Mouse (Mus musculus) myocyte (in vitro differentiated cells): Measurements from ENCODE around the gene Kcna10. TPM values are rescaled to one million over a fixed set of nuclear protein-coding genes. Genes with fewer than 3 reads are reported as not detected.

ENCODE experiments used
- H3K27me3 ChIP-seq: one replicate; pipeline ENCODE4 v1.6.1; 2011; ENCODE audit not compliant: control insufficient read depth, insufficient read depth, insufficient read length
- H3K36me3 ChIP-seq: one replicate; pipeline ENCODE4 v1.6.1; 2011; ENCODE audit not compliant: control insufficient read depth, insufficient read depth
- H3K4me2 ChIP-seq: one replicate; pipeline ENCODE4 v1.6.1; 2011; ENCODE audit warnings: low read depth, control low read depth
- H3K4me3 ChIP-seq: one replicate; pipeline ENCODE4 v1.5.1; 2011; ENCODE audit warnings: mild to moderate bottlenecking, control low read depth, moderate library complexity
- H3K79me2 ChIP-seq: one replicate; pipeline ENCODE4 v1.6.1; 2011; ENCODE audit not compliant: control insufficient read depth, insufficient read depth
- H3ac ChIP-seq: one replicate; pipeline ENCODE4 v1.6.1; 2011; ENCODE audit not compliant: control insufficient read depth, insufficient read length
- CEBPB ChIP-seq: IDR thresholded peaks from 2 replicates; pipeline ENCODE4 v1.6.1; 2011; ENCODE audit warnings: mild to moderate bottlenecking, moderate library complexity; ENCODE audit not compliant: poor library complexity, insufficient read depth, severe bottlenecking
- E2F4 ChIP-seq: IDR thresholded peaks from one replicate; pipeline ENCODE4 v1.6.1; 2011; ENCODE audit warnings: mild to moderate bottlenecking, control low read depth, moderate library complexity; ENCODE audit not compliant: insufficient read depth
- MAX ChIP-seq: IDR thresholded peaks from one replicate; pipeline ENCODE4 v1.6.1; 2011; ENCODE audit warnings: low read depth, mild to moderate bottlenecking, control low read depth
- MYOD1 ChIP-seq, 3 experiments: IDR thresholded peaks; one replicate each; pipeline ENCODE4 v1.6.1; 2011; ENCODE audit warnings: control low read depth in 2 of 3, low read depth in 2 of 3, mild to moderate bottlenecking in 2 of 3, moderate library complexity in 1 of 3; ENCODE audit not compliant: insufficient read length in 2 of 3, control insufficient read depth in 1 of 3
- MYOG ChIP-seq, 3 experiments: IDR thresholded peaks; one replicate each; pipeline ENCODE4 v1.6.1; 2011; ENCODE audit warnings: control low read depth in 2 of 3, low read depth in 2 of 3, mild to moderate bottlenecking in 2 of 3; ENCODE audit not compliant: insufficient read length in 2 of 3, control insufficient read depth in 1 of 3, insufficient read depth in 1 of 3
- POLR2A ChIP-seq: IDR thresholded peaks from one replicate; pipeline ENCODE4 v1.6.1; 2011; ENCODE audit warnings: low read depth, mild to moderate bottlenecking, control low read depth, moderate library complexity; ENCODE audit not compliant: insufficient read length
- POLR2AphosphoS2 ChIP-seq: IDR thresholded peaks from one replicate; pipeline ENCODE4 v1.6.1; 2011; ENCODE audit warnings: low read depth, control low read depth; ENCODE audit not compliant: insufficient read length
- REST ChIP-seq: IDR thresholded peaks from one replicate; pipeline ENCODE4 v1.6.1; 2011; ENCODE audit warnings: mild to moderate bottlenecking, control low read depth, moderate library complexity; ENCODE audit not compliant: insufficient read depth, insufficient read length
- SRF ChIP-seq: IDR thresholded peaks from one replicate; pipeline ENCODE4 v1.6.1; 2011; ENCODE audit warnings: low read depth; ENCODE audit not compliant: control insufficient read depth, insufficient read length
- TCF12 ChIP-seq: IDR thresholded peaks from one replicate; pipeline ENCODE4 v1.6.1; 2011; ENCODE audit warnings: mild to moderate bottlenecking, control low read depth; ENCODE audit not compliant: poor library complexity, insufficient read depth, severe bottlenecking
- TCF3 ChIP-seq: IDR thresholded peaks from one replicate; pipeline ENCODE4 v1.6.1; 2011; ENCODE audit warnings: low read depth, control low read depth; ENCODE audit not compliant: insufficient read length
- USF1 ChIP-seq: IDR thresholded peaks from one replicate; pipeline ENCODE4 v1.6.1; 2011; ENCODE audit warnings: low read depth, mild to moderate bottlenecking, control low read depth, moderate library complexity
- polyA plus RNA-seq: library from polyadenylated mRNA; unstranded; fragments of >200 nt; fragmentation: generic; extraction: Trizol; gene quantifications from one replicate; pipeline ENCODE4 v1.2.1, GENCODE M21; 2012; ENCODE audit warnings: missing spikeins

Kcna10 gene
- polyA plus RNA-seq, 1 experiment, result not detected

DNA sequence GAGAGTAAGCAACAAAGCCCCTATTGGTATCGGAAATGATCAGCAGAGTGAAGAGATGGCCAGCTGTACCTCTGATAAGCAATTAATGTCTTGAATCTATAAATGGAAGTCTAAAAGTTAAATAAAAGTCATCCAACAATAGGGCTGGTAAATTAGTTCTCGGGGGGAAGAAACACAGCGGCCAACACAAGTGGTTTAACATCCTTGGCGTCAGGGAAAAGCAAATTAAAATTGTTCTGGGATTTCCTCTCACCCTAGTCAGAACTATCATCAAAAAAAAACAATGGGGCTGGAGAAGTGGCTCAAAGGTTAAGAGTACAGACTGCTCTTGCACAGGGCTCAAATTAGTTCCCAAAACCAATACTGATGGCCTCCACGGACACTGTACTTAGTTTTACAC, 43.0 kb downstream of the Kcna10 start:
- Histone ChIP-seq H3K4me2 (no peak overlapping the region), H3K79me2 (no peaks in the 10 kb centered on the region), H3K4me3 (no peak overlapping the region), H3K36me3 (no peaks in the 10 kb centered on the region), H3ac (no peak overlapping the region), H3K27me3 (no peaks in the 10 kb centered on the region)
- TF ChIP-seq CEBPB (no peak), POLR2A (no peak), TCF3 (no peak), SRF (no peak), USF1 (no peak), MYOG (IDR thresholded peaks at IDR 0.05; ENCODE audit: control insufficient read depth in 1 of 3, insufficient read depth in 1 of 3, insufficient read length in 2 of 3, low read depth in 2 of 3) (no peak), MAX (no peak), REST (no peak), MYOD1 (IDR thresholded peaks at IDR 0.05; ENCODE audit: control insufficient read depth in 1 of 3, insufficient read length in 2 of 3, low read depth in 2 of 3) (no peak), POLR2AphosphoS2 (no peak), E2F4 (no peak), TCF12 (no peak)

DNA sequence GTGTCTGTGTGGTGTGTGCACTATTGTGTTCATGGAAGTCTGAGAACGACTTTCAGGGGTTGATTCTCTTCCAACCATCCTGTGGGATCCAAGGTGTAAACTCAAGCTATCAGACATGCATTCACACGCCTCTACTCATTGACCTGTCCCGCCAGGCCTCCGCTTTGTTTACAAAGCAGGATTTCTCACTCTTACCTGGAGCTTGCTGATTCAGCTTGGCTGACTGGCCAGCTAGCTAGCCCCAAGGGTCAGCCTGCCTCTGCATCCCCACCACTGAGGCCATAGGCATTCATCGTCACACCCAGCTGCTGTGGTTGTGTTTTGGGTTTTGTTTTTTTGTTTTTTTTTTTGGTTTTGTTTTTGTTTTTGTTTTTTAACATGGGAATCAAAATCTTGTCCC, 46.4 kb downstream of the Kcna10 start:
- TF ChIP-seq MYOG (IDR thresholded peaks at IDR 0.05; ENCODE audit: control insufficient read depth in 1 of 3, insufficient read depth in 1 of 3, insufficient read length in 2 of 3, low read depth in 2 of 3) (no peak), REST (no peak), CEBPB (no peak), POLR2AphosphoS2 (no peak), TCF3 (no peak), TCF12 (no peak), MAX (no peak), USF1 (no peak), MYOD1 (IDR thresholded peaks at IDR 0.05; ENCODE audit: control insufficient read depth in 1 of 3, insufficient read length in 2 of 3, low read depth in 2 of 3) (no peak), E2F4 (no peak), POLR2A (no peak)
- Histone ChIP-seq H3K79me2 (no peaks in the 10 kb centered on the region), H3K4me3 (no peak overlapping the region)

DNA sequence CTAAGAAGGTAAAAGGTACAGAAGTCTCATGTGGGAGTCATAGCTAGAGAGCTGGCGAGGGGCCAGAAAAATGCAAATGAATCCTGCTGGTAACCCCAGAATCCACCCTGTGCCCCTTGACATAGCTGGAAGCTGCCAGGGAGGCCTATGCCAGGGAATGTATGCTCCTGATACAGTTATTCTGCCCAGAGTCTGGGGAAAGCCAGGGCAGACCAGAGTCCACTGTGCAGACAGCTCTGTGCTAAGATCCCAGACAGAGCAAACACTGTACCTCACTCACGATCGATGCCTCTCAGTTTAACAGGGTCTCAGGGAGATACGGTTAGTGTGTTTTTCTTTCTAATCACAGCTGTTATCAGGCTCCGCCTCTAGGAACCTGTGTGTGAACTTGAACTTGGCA, 47.0 kb downstream of the Kcna10 start:
- H3K4me2 ChIP-seq, result no peak overlapping the region
- no peak for TF ChIP-seq MAX
- TF ChIP-seq USF1, result no peak
- TF ChIP-seq MYOG (IDR thresholded peaks at IDR 0.05; ENCODE audit: control insufficient read depth in 1 of 3, insufficient read depth in 1 of 3, insufficient read length in 2 of 3, low read depth in 2 of 3), result no peak
- TF ChIP-seq POLR2AphosphoS2, result no peak
- no peaks in the 10 kb centered on the region for H3K79me2 ChIP-seq

More for the DNA sequence above, 46.4 kb downstream of the Kcna10 start:
- no peaks in the 10 kb centered on the region for H3K27me3 ChIP-seq
- H3K36me3 ChIP-seq, result no peaks in the 10 kb centered on the region
- no peak overlapping the region for H3K4me2 ChIP-seq
- H3ac ChIP-seq, result no peak overlapping the region

DNA sequence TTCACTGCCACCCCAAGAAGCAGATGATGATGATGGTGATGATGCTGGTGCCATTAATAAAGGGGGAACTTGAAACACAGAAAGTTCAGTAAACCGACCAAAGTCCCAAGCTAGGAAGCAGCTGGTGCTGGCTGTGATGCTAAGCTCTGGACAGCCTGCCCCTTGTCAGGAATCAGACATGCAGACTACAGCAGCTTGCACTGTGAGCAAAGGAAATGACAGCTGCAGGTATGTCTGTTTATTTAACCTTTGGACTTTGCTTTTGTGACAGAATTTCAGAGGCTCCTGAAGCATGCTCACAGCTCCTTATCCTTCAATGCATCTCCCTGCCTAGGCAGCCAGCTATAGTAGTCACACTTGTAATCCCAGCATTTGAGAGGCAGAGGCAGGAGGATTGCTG, 47.7 kb downstream of the Kcna10 start, which contains the start of gene A630076J17Rik:
Gene A630076J17Rik, plus strand, starts transcription at position 88 of the 400 bp plus-strand sequence.
- Histone ChIP-seq H3ac (no peak within 1 kb of the TSS), H3K4me3 (no peak within 1 kb of the TSS), H3K36me3 (no peaks in the 10 kb centered on the region), H3K4me2 (no peak within 1 kb of the TSS), H3K79me2 (no peaks in the 10 kb centered on the region), H3K27me3 (no peaks in the 10 kb centered on the region)
- no peak for TF ChIP-seq USF1
- no peak for TF ChIP-seq E2F4
- no peak for TF ChIP-seq POLR2AphosphoS2
- no peak for TF ChIP-seq MYOG (IDR thresholded peaks at IDR 0.05; ENCODE audit: control insufficient read depth in 1 of 3, insufficient read depth in 1 of 3, insufficient read length in 2 of 3, low read depth in 2 of 3)
- no peak for TF ChIP-seq TCF12
- TF ChIP-seq REST, result no peak
- TF ChIP-seq CEBPB, result no peak
- no peak for TF ChIP-seq MAX
- no peak for TF ChIP-seq TCF3

More for the DNA sequence above, 47.0 kb downstream of the Kcna10 start:
- Histone ChIP-seq H3K27me3 (no peaks in the 10 kb centered on the region), H3K4me3 (no peak overlapping the region), H3K36me3 (no peaks in the 10 kb centered on the region), H3ac (no peak overlapping the region)

DNA sequence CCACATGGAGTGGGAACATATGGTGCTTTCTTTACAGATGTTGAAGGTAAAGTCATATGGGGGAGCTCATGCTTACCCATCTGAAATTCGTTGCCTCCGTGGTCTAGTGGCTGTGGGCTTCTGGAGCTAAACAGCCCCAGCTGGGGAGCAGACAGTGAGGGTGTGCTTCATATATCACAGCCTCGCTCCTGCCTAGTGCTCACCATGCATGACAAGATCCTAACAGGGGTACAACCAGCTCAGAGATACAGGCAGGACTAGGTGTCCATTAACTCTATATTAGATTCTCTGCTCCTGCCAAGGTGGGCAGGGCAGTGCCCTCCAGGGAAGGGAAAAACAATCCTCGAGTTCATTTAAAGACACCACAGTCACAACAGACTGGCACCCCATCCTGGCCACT, 48.3 kb downstream of the Kcna10 start:
- Histone ChIP-seq H3K27me3 (no peaks in the 10 kb centered on the region), H3K79me2 (no peaks in the 10 kb centered on the region), H3K4me2 (no peak overlapping the region), H3K4me3 (no peak overlapping the region), H3K36me3 (no peaks in the 10 kb centered on the region), H3ac (no peak overlapping the region)
- TF ChIP-seq E2F4, result no peak
- no peak for TF ChIP-seq USF1
- TF ChIP-seq SRF, result no peak
- TF ChIP-seq MYOG (IDR thresholded peaks at IDR 0.05; ENCODE audit: control insufficient read depth in 1 of 3, insufficient read depth in 1 of 3, insufficient read length in 2 of 3, low read depth in 2 of 3), result no peak
- no peak for TF ChIP-seq POLR2A
- TF ChIP-seq CEBPB, result no peak
- TF ChIP-seq TCF3, result no peak
- TF ChIP-seq MAX, result no peak
- no peak for TF ChIP-seq MYOD1 (IDR thresholded peaks at IDR 0.05; ENCODE audit: control insufficient read depth in 1 of 3, insufficient read length in 2 of 3, low read depth in 2 of 3)
